8 mouse cellular contexts compared by ENCODE assay signal in the genomic region with DNA sequence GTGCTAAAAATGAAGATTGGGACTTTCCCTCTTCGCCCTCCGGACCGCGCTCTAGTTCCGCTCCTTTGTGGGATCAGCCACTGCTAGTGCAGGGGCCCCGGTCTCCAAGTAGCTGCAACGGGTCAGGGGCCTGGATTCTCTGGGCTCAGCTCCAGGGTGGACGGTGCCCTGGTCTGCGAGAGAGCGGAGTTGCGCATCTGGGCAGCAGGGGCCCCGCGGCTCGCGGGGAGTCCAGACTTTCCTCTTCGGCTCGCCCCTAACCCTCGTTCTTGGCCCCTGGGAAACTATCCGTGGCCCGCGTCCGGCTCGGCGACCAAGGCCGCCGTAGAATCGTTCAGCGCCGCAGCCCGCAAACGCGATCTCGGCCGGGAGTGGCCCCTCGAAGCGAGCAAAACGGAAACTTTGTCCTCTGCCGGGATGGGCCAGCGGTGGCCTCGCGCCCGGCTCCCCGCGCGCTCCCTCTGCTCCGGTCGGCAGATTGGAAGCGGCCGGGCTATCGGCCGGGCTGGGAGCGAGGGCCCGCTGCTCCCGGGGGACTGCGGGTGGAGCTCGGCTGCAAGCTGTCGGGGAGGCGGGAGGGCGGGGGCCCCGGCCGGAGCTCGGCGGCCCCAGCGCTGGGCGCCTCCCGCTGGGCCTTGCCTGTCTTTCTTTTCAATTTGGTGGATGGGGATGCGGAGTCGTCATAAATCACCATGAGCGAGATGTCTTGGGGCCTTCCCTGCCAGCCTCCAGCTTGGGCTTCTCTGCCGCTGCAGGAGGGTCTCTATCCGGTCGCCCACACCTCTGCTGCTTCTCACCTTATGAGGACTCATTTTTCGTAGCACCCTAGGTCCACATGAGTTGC. TPM values are rescaled to one million over a fixed set of nuclear protein-coding genes. Genes with fewer than 3 reads are reported as not detected.
A peak's percentile ranks its signal among the peaks of the same experiment; 100 is the strongest.
DNase-seq lines count a peak whose midpoint lies in the region; ATAC-seq and TF ChIP-seq lines count a peak whose summit lies in the region.

No protein-coding gene starts in this region.

- no peak for ATAC-seq in heart, embryonic 14.5 days (ENCODE audit: insufficient number of reproducible peaks, insufficient read depth, low FRiP score, low read depth)
- ATAC-seq in liver, embryonic 16.5 days (ENCODE audit: low read depth): no peak
- ATAC-seq in activated CD4-positive, CD25-positive, alpha-beta regulatory T cell, adult 4 months: no peak

- H3K9me3 ChIP-seq in heart, embryonic 14.5 days (ENCODE audit: control insufficient read depth, low read length): no peaks in the 10 kb centered on the region
- H3K9me3 ChIP-seq in liver, embryonic 16.5 days (replicated peaks; ENCODE audit: control insufficient read depth, low read length): no peaks in the 10 kb centered on the region

- intact Hi-C loops in gastrocnemius, adult 2 months (cut with DNase I): no loop called here

- TF ChIP-seq CTCF in gastrocnemius, adult 2 months (IDR thresholded peaks at IDR 0.05): no peak
- no peak for TF ChIP-seq CTCF in bone marrow macrophage, adult 2 months (IDR thresholded peaks at IDR 0.05; ENCODE audit: low read depth, low read length)

- DNase-seq in gastrocnemius, adult 2 months: peak; percentile 43
- DNase-seq in gastrocnemius, adult 18-20 months (ENCODE audit: low spot score): no peak
- DNase-seq in urinary bladder, postnatal 4 days (ENCODE audit: low spot score in 2 of 2): no peak
- no peak for DNase-seq in thymus, postnatal 36 days

- H3K9ac ChIP-seq in heart, embryonic 14.5 days (ENCODE audit: low read length): no peak overlapping the region
- H3K9ac ChIP-seq in liver, embryonic 16.5 days (ENCODE audit: low read depth, low read length): no peak overlapping the region

- H3K27me3 ChIP-seq in heart, embryonic 14.5 days (ENCODE audit: control insufficient read depth, insufficient read depth, low read length): peaks cover 92% of the 10 kb centered on the region
- H3K27me3 ChIP-seq in liver, embryonic 16.5 days (ENCODE audit: control insufficient read depth, insufficient read depth, low read depth, low read length): peaks cover 87% of the 10 kb centered on the region

- H3K4me1 ChIP-seq in bone marrow macrophage, adult 2 months (ENCODE audit: control insufficient read depth, insufficient read depth, low read length): no peaks in the 10 kb centered on the region
- H3K4me1 ChIP-seq in heart, embryonic 14.5 days (ENCODE audit: control insufficient read depth in 2 of 2, insufficient read depth in 2 of 2, low read length in 2 of 2): no peaks in the 10 kb centered on the region; a peak in 1 of 4 replicates
- no peaks in the 10 kb centered on the region; the same call in 1 of the 2 replicates for H3K4me1 ChIP-seq in liver, embryonic 16.5 days (ENCODE audit: control insufficient read depth, low read depth, low read length)

- no peaks in the 10 kb centered on the region for H3K36me3 ChIP-seq in heart, embryonic 14.5 days (ENCODE audit: control insufficient read depth, insufficient read depth, low read length)
- no peaks in the 10 kb centered on the region for H3K36me3 ChIP-seq in liver, embryonic 16.5 days (ENCODE audit: control insufficient read depth, insufficient read depth)

- no peak overlapping the region for H3K27ac ChIP-seq in gastrocnemius, adult 2 months
- no peak overlapping the region for H3K27ac ChIP-seq in bone marrow macrophage, adult 2 months (ENCODE audit: insufficient read depth, low read depth, low read length)
- no peak overlapping the region for H3K27ac ChIP-seq in heart, embryonic 14.5 days (replicated peaks in 1 of 2; ENCODE audit: control insufficient read depth in 1 of 2, insufficient read depth in 1 of 2, low read depth in 2 of 2, low read length in 2 of 2)
- H3K27ac ChIP-seq in liver, embryonic 16.5 days (ENCODE audit: low read length): no peak overlapping the region

- peak overlapping the region; percentile 14; the same call in 1 of the 2 replicates for H3K4me2 ChIP-seq in heart, embryonic 14.5 days (ENCODE audit: low read length)
- H3K4me2 ChIP-seq in liver, embryonic 16.5 days (ENCODE audit: low read depth, low read length): peak overlapping the region; percentile 17; the same call in 1 of the 2 replicates

- WGBS in heart, embryonic 14.5 days: under 1% methylated on average over 73 of the region's 73 CpGs
- 1% methylated on average over 72 of the region's 73 CpGs for WGBS in liver, embryonic 16.5 days (ENCODE audit: insufficient replicate concordance)

- H3K4me3 ChIP-seq in gastrocnemius, adult 2 months: peak overlapping the region; percentile 52
- H3K4me3 ChIP-seq in bone marrow macrophage, adult 2 months (ENCODE audit: insufficient read depth, low read length): peak overlapping the region; percentile 22; the same call in 1 of the 2 replicates
- peak overlapping the region in 1 of 2 experiments; percentile 3; a peak in 2 of 4 replicates for H3K4me3 ChIP-seq in heart, embryonic 14.5 days (ENCODE audit: control insufficient read depth in 1 of 2, insufficient read depth in 1 of 2, low read depth in 1 of 2, low read length in 2 of 2)
- H3K4me3 ChIP-seq in liver, embryonic 16.5 days (ENCODE audit: low read depth, low read length): 0 out of 2 replicates have a peak overlapping the region, but pooled peaks have one; percentile 15

- no peak for TF ChIP-seq POLR2A in bone marrow macrophage, adult 2 months (IDR thresholded peaks at IDR 0.05; ENCODE audit: borderline replicate concordance, low read depth, low read length)

RNA-seq across cellular contexts. Expression of a gene that starts 1.3 kb away (rescaled TPM):
- total RNA-seq in gastrocnemius, adult 2 months (2021): not detected
- total RNA-seq in gastrocnemius, adult 18-20 months (2021): not detected
- polyA plus RNA-seq in bone marrow macrophage, adult 2 months (2012; ENCODE audit: insufficient read depth, insufficient read length, missing spikeins): not detected in 2 replicates
- polyA plus RNA-seq in heart, embryonic 14.5 days (2014; fragmentation: Nextera tagmentation; extraction: Ambion mirVana): not detected in 2 replicates
- polyA plus RNA-seq in liver, embryonic 16.5 days (2015; fragmentation: Nextera tagmentation; extraction: Ambion mirVana): not detected in 2 replicates
- not detected for polyA plus RNA-seq in activated CD4-positive, CD25-positive, alpha-beta regulatory T cell, adult 4 months (2017; shearing (Covaris generic))
